Mouse (Mus musculus) neutrophil, adult 83 days (primary cell): ENCODE measurements around the gene Tmem14a. TPM values are rescaled to one million over a fixed set of nuclear protein-coding genes. Genes with fewer than 3 reads are reported as not detected.

Experiments used
- total RNA-seq, 2 experiments: library from RNA; stranded (reverse); gene quantifications; one replicate each; pipeline ENCODE4 v1.2.4; 2023

Tmem14a gene
- total RNA-seq = under 1 TPM in 1 of 2 experiments, not detected in 1; 0.60 TPM

DNA sequence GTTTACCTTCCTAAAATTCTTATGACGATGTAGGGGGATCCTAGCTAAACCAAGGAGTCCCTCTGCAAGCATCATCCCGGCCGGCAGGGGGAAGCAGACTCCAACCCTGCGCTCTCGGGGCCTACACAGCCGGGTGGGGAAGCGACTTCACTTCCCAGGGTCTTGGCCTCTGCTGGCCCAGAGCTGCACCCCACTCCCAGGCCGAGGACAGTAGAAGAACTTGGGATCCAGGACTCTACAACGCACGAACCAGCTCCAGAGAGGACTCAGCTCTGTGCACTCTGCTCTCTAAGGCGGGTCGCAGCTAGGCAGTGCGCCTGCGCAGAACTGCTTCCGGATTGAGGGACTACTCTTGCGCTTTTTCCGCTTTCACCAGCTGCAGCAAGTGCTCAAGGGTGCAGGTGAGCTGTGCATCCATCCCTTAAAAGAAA is at the start of gene Tmem14a:
Tmem14a (plus strand) TSS at position 87 of the 431 bp plus-strand sequence.

DNA sequence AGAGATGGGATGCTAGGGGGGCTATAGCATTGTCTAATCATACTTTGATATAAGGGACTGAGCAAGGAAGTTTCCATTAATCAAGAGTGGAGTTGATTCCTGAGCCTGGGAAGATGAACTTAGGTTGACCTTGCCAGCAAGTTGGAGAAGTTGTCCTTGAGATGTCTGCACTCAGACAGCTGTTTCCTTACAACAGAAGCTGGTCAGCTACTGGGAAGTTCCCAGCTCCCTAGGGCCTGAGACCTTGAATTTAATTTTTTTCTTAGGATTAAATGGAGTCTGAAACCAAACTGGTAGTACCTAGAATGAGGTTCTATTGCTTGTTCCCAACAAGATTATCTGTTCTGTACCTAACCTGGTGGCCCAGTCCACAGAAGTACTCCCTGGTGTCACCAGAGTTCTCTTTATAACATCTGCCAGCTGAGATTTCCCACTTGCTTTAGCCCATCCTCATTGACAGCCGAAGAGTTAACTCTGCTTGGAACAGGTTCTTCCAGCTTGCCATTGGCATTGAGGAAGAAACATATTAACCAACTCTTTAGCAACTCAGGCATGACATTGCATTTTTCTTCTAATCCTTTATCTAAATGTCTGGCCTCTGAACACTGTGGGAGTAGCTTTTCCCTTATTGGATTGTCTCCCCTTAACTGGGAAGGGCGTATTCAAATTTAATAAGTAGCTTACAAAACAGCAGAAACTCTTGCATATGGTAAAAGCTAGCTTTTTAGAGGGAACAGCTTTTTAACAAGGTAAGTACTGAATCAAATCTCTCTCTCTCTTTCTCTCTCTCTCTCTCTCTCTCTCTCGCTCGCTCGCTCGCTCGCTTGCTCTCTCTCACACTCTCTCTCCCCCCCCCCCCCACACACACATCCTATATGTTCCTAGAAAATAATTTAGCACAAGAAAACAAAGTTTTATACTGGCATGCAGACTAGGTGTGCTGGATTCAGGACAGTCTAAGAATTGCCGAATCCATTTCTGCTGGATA is 21.8 kb downstream of the Tmem14a start, which contains the start of gene Gsta3:
Gsta3 (plus strand) TSS at position 679 of the 988 bp plus-strand sequence.

Other genes with a start within 250 kb of the Tmem14a start
- 10 to 100 TPM; 15.6 to 15.7 TPM for gene Tram2, start 139.3 kb upstream of the Tmem14a start, total RNA-seq
- under 1 TPM in 1 of 2 experiments, not detected in 1; 0.97 TPM for gene Gsta3, start 22.0 kb downstream of the Tmem14a start, total RNA-seq
- gene Khdc1a, start 131.1 kb downstream of the Tmem14a start, total RNA-seq = not detected
- not detected for gene Khdc1c, start 149.8 kb downstream of the Tmem14a start, total RNA-seq
- gene Khdc1b, start 165.0 kb downstream of the Tmem14a start, total RNA-seq = not detected